In genomic region chr11:21030362-21030761, GRCm38 (mm10) we compare ENCODE assay signal across 21 mouse cellular contexts.
"Had no signal": no experiment of that assay in that cellular context is flagged by ENCODE, and none has a peak within 500 bp of the region (broad histone marks: within the 10 kb centered on the region; RNA-seq: fewer than 3 reads in every experiment).

No protein-coding gene starts in this region.

- H3K4me2 ChIP-seq: lung, embryonic 15.5 days; midbrain, embryonic 12.5 days; neural tube, embryonic 13.5 days; neural tube, embryonic 15.5 days had no signal

- H3K27me3 ChIP-seq: lung, embryonic 15.5 days; midbrain, embryonic 12.5 days; neural tube, embryonic 13.5 days; neural tube, embryonic 15.5 days had no signal

- H3K4me1 ChIP-seq: midbrain, embryonic 12.5 days had no signal

- H3K4me3 ChIP-seq: lung, embryonic 15.5 days; midbrain, embryonic 10.5 days; midbrain, embryonic 12.5 days; myocyte; neural tube, embryonic 13.5 days; neural tube, embryonic 15.5 days had no signal

- H3K36me3 ChIP-seq: lung, embryonic 15.5 days; midbrain, embryonic 10.5 days; midbrain, embryonic 12.5 days; neural tube, embryonic 13.5 days; neural tube, embryonic 15.5 days had no signal

- H3K9ac ChIP-seq: liver, postnatal 0 days; lung, embryonic 15.5 days; midbrain, embryonic 12.5 days; neural tube, embryonic 13.5 days; neural tube, embryonic 15.5 days had no signal

- ATAC-seq: liver, postnatal 0 days; lung, postnatal 0 days; midbrain, embryonic 16.5 days had no signal

- DNase-seq: liver, postnatal 0 days; lung, adult 2 months; lung, postnatal 14 days; lung, postnatal 4 days; midbrain, embryonic 14.5 days; retina, postnatal 1 day; right cerebral cortex, adult 18-20 months; right cerebral cortex, postnatal 25 days; right cerebral cortex, postnatal 4 days; spleen, adult 18-20 months; thymus, adult 18-20 months; thymus, postnatal 14 days; thymus, postnatal 36 days had no signal

- H3K27ac ChIP-seq: lung, embryonic 15.5 days; midbrain, embryonic 10.5 days; midbrain, embryonic 12.5 days; neural tube, embryonic 13.5 days; neural tube, embryonic 15.5 days had no signal

- H3K9me3 ChIP-seq: neural tube, embryonic 13.5 days; neural tube, embryonic 15.5 days had no signal
